Mouse (Mus musculus): ENCODE data around the gene Pafah1b1. TPM values are rescaled to one million over a fixed set of nuclear protein-coding genes. Genes with fewer than 3 reads are reported as not detected.

Pafah1b1 gene
- polyA plus RNA-seq (2012), result 7.4 and 8.1 TPM in 2 replicates

DNA sequence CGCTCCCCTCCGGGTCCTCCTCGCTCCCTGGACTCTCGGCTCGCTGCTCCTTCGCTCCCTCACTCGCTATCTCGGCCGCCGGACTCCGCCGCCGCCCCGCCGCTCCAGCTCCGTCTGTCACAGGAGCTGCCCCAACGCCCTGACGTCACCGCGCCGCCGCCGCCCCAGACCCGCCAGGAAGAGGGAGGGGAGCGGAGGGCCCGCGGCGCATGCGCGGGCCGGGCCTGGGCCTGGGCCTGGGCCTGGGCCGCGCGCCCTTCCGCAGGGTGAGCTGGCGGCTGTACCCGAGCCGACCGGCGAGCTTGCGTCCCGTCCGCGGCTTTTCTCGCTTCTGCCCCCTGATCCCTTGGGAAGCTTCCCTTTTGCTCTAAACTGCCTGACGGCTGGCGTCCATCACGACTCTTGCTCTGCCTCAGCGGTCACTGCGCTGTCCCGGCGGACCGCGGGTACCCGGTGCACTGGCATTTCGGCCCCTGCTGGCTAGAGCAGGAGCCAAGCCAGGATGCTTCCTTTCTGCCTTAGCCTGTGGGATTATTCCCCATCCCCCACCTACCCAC is at the start of gene Pafah1b1:
Gene Pafah1b1 (minus strand): TSS at position 436 of the 557 bp plus-strand sequence.

DNA sequence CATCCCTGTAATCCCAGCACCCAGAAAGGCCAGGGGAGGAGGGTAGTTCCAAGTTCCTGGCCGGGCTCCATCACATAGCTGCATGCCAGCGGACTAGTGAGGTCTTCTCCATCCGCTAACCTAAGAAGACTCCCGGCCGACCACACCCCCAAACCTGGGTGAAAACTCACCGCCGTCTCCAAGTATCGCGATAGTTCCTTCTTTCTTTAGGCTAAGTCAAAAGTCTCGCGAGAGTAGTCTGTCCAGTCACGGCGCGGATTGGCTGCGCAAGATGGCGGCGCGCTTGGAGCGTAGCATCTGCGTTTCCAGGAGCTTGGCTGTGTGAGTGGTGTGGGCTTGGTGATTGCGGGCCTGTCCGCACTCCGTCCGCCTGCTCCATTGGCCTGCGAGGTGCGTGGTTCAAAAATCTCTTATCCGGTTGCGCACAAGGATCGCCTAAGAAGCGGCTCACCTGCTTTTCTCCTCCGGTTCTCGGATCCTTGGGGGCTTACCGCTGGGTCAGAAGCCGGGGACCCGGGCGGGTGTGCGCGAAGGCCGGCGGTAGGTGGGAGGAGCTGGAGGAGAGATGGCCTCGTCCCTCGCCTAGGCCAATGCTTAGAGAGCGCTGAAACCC is 46.2 kb upstream of the Pafah1b1 start, which contains the start of gene Mettl16:
Gene Mettl16 (plus strand): TSS at position 236 of the 613 bp plus-strand sequence.

DNA sequence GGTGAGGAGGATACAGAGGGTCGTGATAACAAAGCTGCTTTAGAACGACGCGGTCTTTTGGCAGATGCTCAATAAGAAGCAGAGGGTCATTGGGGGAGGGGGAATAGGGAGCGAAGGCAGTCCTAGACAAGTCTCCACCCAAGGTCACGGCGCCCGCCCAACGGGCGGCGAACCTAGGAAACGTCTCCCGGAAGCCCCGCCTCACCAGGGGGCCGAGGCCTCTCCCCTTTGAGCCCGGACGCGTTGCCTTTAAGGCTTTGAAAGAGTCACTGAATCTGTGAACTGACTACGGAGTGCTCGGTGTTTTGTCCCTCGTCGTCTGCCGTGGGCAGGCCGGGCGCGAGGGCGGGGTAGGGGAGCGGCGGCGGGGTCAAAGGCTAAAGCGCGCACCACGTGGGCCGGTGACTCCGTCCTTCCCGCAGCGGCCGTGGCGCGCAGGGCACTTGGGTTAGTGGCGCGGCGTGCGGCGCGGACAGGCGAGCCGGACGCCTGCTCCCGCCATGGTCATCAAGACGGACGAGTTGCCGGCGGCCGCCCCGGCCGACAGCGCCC is 75.3 kb downstream of the Pafah1b1 start, which contains the start of gene Cluh:
Gene Cluh (plus strand): TSS at position 401 of the 552 bp plus-strand sequence.

Other genes starting within 250 kb of the Pafah1b1 start
- gene Rap1gap2, start 113.8 kb downstream of the Pafah1b1 start, polyA plus RNA-seq (2012), result 3.9 and 4.2 TPM in 2 replicates
- 0.18 and 0.21 TPM in 2 replicates for gene Ccdc92b, start 105.1 kb downstream of the Pafah1b1 start, polyA plus RNA-seq (2012)
- 54.3 and 68.1 TPM in 2 replicates for gene Cluh, start 75.2 kb downstream of the Pafah1b1 start, polyA plus RNA-seq (2012)
- gene Mettl16, start 46.2 kb upstream of the Pafah1b1 start, polyA plus RNA-seq (2012), result 16.2 and 17.3 TPM in 2 replicates
- gene Mnt, start 106.2 kb upstream of the Pafah1b1 start, polyA plus RNA-seq (2012), result 194 and 252 TPM in 2 replicates
- 11.7 and 17.1 TPM in 2 replicates for gene Sgsm2, start 172.4 kb upstream of the Pafah1b1 start, polyA plus RNA-seq (2012)
- 24.5 and 29.6 TPM in 2 replicates for gene Tsr1, start 173.4 kb upstream of the Pafah1b1 start, polyA plus RNA-seq (2012)
- gene Smg6, start 201.2 kb upstream of the Pafah1b1 start, polyA plus RNA-seq (2012), result 69.0 and 86.3 TPM in 2 replicates
- 2.2 TPM in 2 replicates for gene Srr, start 201.3 kb upstream of the Pafah1b1 start, polyA plus RNA-seq (2012)

Measured in megakaryocyte-erythroid progenitor cell, adult 5 weeks (primary cell).